Mouse (Mus musculus): Measurements from ENCODE around the gene Dlx5.

The Dlx5 gene

GRCm38 (mm10) chr6:6859950-6860410 lies 21.9 kb downstream of the Dlx5 start:
- no peak for DNase-seq (ENCODE audit: low read depth, low spot score)

- no peak for DNase-seq (ENCODE audit: low read depth, low spot score)
These were observed 22.6 kb downstream of the Dlx5 start for GRCm38 (mm10) chr6:6859111-6859949.

- no peak for DNase-seq (ENCODE audit: low read depth, low spot score)
These were observed 23.3 kb downstream of the Dlx5 start for GRCm38 (mm10) chr6:6858571-6858970.

GRCm38 (mm10) chr6:6857766-6858165 lies 24.1 kb downstream of the Dlx5 start:
- DNase-seq (ENCODE audit: low read depth, low spot score), result no peak

GRCm38 (mm10) chr6:6856881-6857280 lies 25.0 kb downstream of the Dlx5 start:
- DNase-seq (ENCODE audit: low read depth, low spot score), result no peak

GRCm38 (mm10) chr6:6856316-6856715 lies 25.6 kb downstream of the Dlx5 start:
- DNase-seq (ENCODE audit: low read depth, low spot score), result no peak

GRCm38 (mm10) chr6:6855746-6856185 lies 26.1 kb downstream of the Dlx5 start:
- no peak for DNase-seq (ENCODE audit: low read depth, low spot score)

- DNase-seq (ENCODE audit: low read depth, low spot score), result no peak
These were observed 26.8 kb downstream of the Dlx5 start for GRCm38 (mm10) chr6:6854902-6855745.

GRCm38 (mm10) chr6:6854176-6854575 lies 27.7 kb downstream of the Dlx5 start:
- no peak for DNase-seq (ENCODE audit: low read depth, low spot score)

- no peak for DNase-seq (ENCODE audit: low read depth, low spot score)
These were observed 28.9 kb downstream of the Dlx5 start for GRCm38 (mm10) chr6:6852944-6853343.

GRCm38 (mm10) chr6:6851166-6851565 lies 30.7 kb downstream of the Dlx5 start:
- no peak for DNase-seq (ENCODE audit: low read depth, low spot score)

- DNase-seq (ENCODE audit: low read depth, low spot score), result no peak
These were observed 31.4 kb downstream of the Dlx5 start for GRCm38 (mm10) chr6:6850324-6851060.

- DNase-seq (ENCODE audit: low read depth, low spot score), result no peak
These were observed 32.1 kb downstream of the Dlx5 start for GRCm38 (mm10) chr6:6849744-6850143.

- no peak for DNase-seq (ENCODE audit: low read depth, low spot score)
These were observed 33.3 kb downstream of the Dlx5 start for GRCm38 (mm10) chr6:6848541-6848940.

GRCm38 (mm10) chr6:6833301-6833700 lies 48.6 kb downstream of the Dlx5 start:
- DNase-seq (ENCODE audit: low read depth, low spot score), result no peak

GRCm38 (mm10) chr6:6830446-6830845 lies 51.4 kb downstream of the Dlx5 start:
- no peak for DNase-seq (ENCODE audit: low read depth, low spot score)
